Mouse (Mus musculus) stomach, postnatal 0 days (tissue): Measurements from ENCODE around the gene Gm49721. TPM values are rescaled to one million over a fixed set of nuclear protein-coding genes. Genes with fewer than 3 reads are reported as not detected.
A peak's percentile ranks its signal among the peaks of the same experiment; 100 is the strongest.
"Not testable (repeated sequence)": the region's sequence is repeated elsewhere in the genome, so short reads cannot be mapped to it uniquely, and the experiment has no call there.

Experiments used
- ATAC-seq: fragments of 200-750 bp; cut with Nextera tagmentation; 2 replicates; pipeline ENCODE4 v1.8.0; 2017; ENCODE audit not compliant: low FRiP score, low TSS enrichment
- DNase-seq: peaks from one replicate; pipeline ENCODE4 v3.0.0-alpha.2; 2016; ENCODE audit warnings: low spot score
- H3K27ac ChIP-seq: fragments of 300-500 bp; sonication (generic); replicated peaks from 2 replicates; pipeline ENCODE4 v1.5.1; 2014; ENCODE audit warnings: mild to moderate bottlenecking, control low read depth
- H3K27me3 ChIP-seq: fragments of 300-500 bp; sonication (generic); 2 replicates; pipeline ENCODE4 v1.6.1; 2014; ENCODE audit warnings: low read length; ENCODE audit not compliant: control insufficient read depth, insufficient read depth
- H3K36me3 ChIP-seq: fragments of 300-500 bp; sonication (generic); 2 replicates; pipeline ENCODE4 v1.6.1; 2014; ENCODE audit warnings: low read length, mixed read lengths; ENCODE audit not compliant: control insufficient read depth, insufficient read depth
- H3K4me1 ChIP-seq: fragments of 300-500 bp; sonication (generic); replicated peaks from 2 replicates; pipeline ENCODE4 v1.6.1; 2014; ENCODE audit warnings: antibody characterized with exemption; ENCODE audit not compliant: control insufficient read depth, insufficient read depth
- H3K4me2 ChIP-seq: fragments of 300-500 bp; sonication (generic); replicated peaks from 2 replicates; pipeline ENCODE4 v1.6.1; 2014; ENCODE audit warnings: low read depth, mild to moderate bottlenecking, control low read depth, moderate library complexity
- H3K4me3 ChIP-seq: fragments of 300-500 bp; sonication (generic); 2 replicates; pipeline ENCODE4 v1.5.1; 2014; ENCODE audit warnings: low read depth, low read length, control low read depth
- H3K9ac ChIP-seq: fragments of 300-500 bp; sonication (generic); 2 replicates; pipeline ENCODE4 v1.6.1; 2014; ENCODE audit warnings: mild to moderate bottlenecking, low read length, control low read depth, mixed read lengths
- H3K9me3 ChIP-seq: fragments of 300-500 bp; sonication (generic); 2 replicates; pipeline ENCODE4 v1.6.1; 2016; ENCODE audit warnings: low read length; ENCODE audit not compliant: control insufficient read depth
- CTCF ChIP-seq: IDR thresholded peaks from 2 replicates; pipeline ENCODE4 v1.5.1; 2016; ENCODE audit warnings: antibody characterized with exemption, low read depth, mild to moderate bottlenecking, moderate library complexity
- WGBS: fragments of 180-500 bp; shearing (Covaris S2); extraction: QIAGEN DNeasy Blood & Tissue Kit; methylation state at CpG from one replicate; pipeline ENCODE4 v1.1.7; 2014; 5-methylcytosine and 5-hydroxymethylcytosine counted together
- polyA plus RNA-seq: library from polyadenylated mRNA; unstranded; fragments of >200 nt; fragmentation: Nextera tagmentation; extraction: Ambion mirVana; gene quantifications from 2 replicates; pipeline ENCODE4 v1.2.1, GENCODE M21; 2015

Gene Gm49721
- polyA plus RNA-seq, 1 experiment from 2014 or later, result 0.17 TPM

GRCm38 (mm10) chr17:7079558-7079957 is 100.9 kb downstream of the Gm49721 start:
- H3K4me3 ChIP-seq, ATAC-seq, H3K9ac ChIP-seq, DNase-seq, H3K27ac ChIP-seq, H3K9me3 ChIP-seq, H3K4me2 ChIP-seq, H3K27me3 ChIP-seq, H3K4me1 ChIP-seq, H3K36me3 ChIP-seq: not testable (repeated sequence)
- peak; percentile 55 for TF ChIP-seq CTCF
- 0% methylated on average over 1 of the region's 4 CpGs for WGBS

- not testable (repeated sequence) for ATAC-seq, H3K4me2 ChIP-seq, H3K27ac ChIP-seq, H3K9ac ChIP-seq, H3K27me3 ChIP-seq, H3K36me3 ChIP-seq, H3K9me3 ChIP-seq, H3K4me3 ChIP-seq, H3K4me1 ChIP-seq, DNase-seq
- WGBS, result no CpG with 5 or more reads among the region's 5 CpGs
Observed at GRCm38 (mm10) chr17:7084523-7084922, 105.8 kb downstream of the Gm49721 start.

GRCm38 (mm10) chr17:7085469-7086168 is 106.9 kb downstream of the Gm49721 start:
- H3K27ac ChIP-seq, H3K4me3 ChIP-seq, DNase-seq, H3K4me2 ChIP-seq, H3K36me3 ChIP-seq, H3K27me3 ChIP-seq, H3K9ac ChIP-seq, H3K4me1 ChIP-seq, ATAC-seq, H3K9me3 ChIP-seq: not testable (repeated sequence)
- no CpG with 5 or more reads among the region's 12 CpGs for WGBS

GRCm38 (mm10) chr17:7086836-7087235 is 108.1 kb downstream of the Gm49721 start:
- ATAC-seq, H3K9ac ChIP-seq, H3K36me3 ChIP-seq: not testable (repeated sequence)

More at GRCm38 (mm10) chr17:7086836-7087235, 108.1 kb downstream of the Gm49721 start:
- DNase-seq, H3K27me3 ChIP-seq, H3K27ac ChIP-seq, H3K4me2 ChIP-seq, H3K4me3 ChIP-seq, H3K9me3 ChIP-seq, H3K4me1 ChIP-seq: not testable (repeated sequence)
- WGBS, result 78% methylated on average over 6 of the region's 8 CpGs

Other genes with a start within 250 kb of the Gm49721 start
- 289 and 299 TPM in 2 replicates for gene Ezr, start 196.1 kb upstream of the Gm49721 start, polyA plus RNA-seq
- 36.4 and 39.0 TPM in 2 replicates for gene Rsph3b, start 30.2 kb upstream of the Gm49721 start, polyA plus RNA-seq
- gene Tagap1, start 17.7 kb upstream of the Gm49721 start, polyA plus RNA-seq, result 17.5 and 18.7 TPM in 2 replicates
- gene Rnaset2b, start 8.3 kb upstream of the Gm49721 start, polyA plus RNA-seq, result 240 and 249 TPM in 2 replicates
- not detected in 2 replicates for gene Gm1604a, start 46.7 kb downstream of the Gm49721 start, polyA plus RNA-seq
- gene Rps6ka2, start 191.2 kb downstream of the Gm49721 start, polyA plus RNA-seq, result 2.0 and 2.6 TPM in 2 replicates